Mouse (Mus musculus): ENCODE results near the gene Kcnmb2.

Gene Kcnmb2

GRCm38 (mm10) chr3:32012205-32012931 lies 110.1 kb downstream of the Kcnmb2 start:
- no peak for DNase-seq (ENCODE audit: low spot score in 2 of 2)

- DNase-seq (ENCODE audit: low spot score in 2 of 2), result peak in 1 of 2 experiments; percentile 13
Measured at GRCm38 (mm10) chr3:32020981-32021380, 118.7 kb downstream of the Kcnmb2 start.

GRCm38 (mm10) chr3:32029375-32030050 lies 127.2 kb downstream of the Kcnmb2 start:
- DNase-seq (ENCODE audit: low spot score in 2 of 2), result no peak

DNA sequence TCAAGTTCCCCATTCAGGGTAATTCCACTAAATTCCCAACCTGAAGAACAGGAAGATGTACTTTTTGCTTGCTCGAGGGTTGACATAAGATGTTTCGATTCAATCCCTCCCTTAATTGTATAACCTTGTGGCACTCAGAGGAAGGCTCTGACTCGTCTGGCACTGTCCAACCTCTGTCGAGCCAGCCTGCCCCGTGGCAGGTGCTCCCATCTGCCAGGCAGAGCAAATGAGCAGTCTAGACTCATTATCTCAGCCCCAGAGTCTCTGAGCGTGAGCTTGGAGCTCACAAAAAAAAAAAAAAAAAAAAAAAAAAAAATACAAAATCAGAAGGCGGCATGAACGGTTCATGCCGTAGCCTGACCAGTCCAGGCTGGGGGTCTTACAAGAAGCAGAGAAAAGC lies 130.1 kb downstream of the Kcnmb2 start:
- DNase-seq (ENCODE audit: low spot score in 2 of 2), result no peak

DNA sequence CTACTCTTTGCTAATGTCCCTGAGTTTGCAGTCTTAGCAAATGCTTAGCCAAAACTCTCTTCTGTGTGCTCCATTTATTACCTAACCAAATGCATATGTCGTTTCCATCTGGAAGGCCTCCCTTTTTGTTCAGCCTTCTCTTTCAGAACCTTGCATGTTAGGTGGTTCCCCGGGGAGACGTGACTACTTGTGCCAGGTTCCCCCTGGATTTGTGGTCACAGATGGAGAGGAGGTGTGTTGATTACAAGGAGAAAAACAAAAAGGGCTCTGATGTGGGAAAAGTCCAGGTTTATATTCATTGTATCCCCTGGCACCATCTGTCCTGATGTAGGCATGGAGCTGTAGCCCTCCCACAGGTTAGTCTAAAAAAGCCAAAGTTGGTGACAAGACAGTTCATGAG lies 141.5 kb downstream of the Kcnmb2 start:
- DNase-seq (ENCODE audit: low spot score in 2 of 2), result peak; percentile 57 to 70

DNA sequence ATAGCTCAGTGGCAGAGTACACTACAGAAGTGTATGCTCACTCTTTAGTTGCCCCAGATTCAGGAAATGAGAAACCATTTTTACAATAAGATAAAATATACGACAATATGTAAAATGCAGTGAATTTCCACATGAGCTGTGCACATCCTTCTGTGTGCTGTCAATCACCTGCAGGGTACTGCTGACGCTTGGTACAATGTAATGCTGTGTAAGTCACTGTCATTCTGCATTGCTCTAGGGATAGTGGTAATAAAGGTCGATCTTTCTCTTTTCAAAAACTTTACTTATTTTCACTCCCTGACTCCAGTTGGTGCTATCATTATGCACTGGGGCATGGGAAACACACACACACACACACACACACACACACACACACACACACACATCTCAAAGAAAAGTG lies 146.5 kb downstream of the Kcnmb2 start:
- no peak for DNase-seq (ENCODE audit: low spot score in 2 of 2)

- no peak for DNase-seq (ENCODE audit: low spot score in 2 of 2)
Measured at GRCm38 (mm10) chr3:32052596-32052995, 150.3 kb downstream of the Kcnmb2 start.

- DNase-seq (ENCODE audit: low spot score in 2 of 2), result no peak
Measured at GRCm38 (mm10) chr3:32053610-32054241, 151.4 kb downstream of the Kcnmb2 start.

DNA sequence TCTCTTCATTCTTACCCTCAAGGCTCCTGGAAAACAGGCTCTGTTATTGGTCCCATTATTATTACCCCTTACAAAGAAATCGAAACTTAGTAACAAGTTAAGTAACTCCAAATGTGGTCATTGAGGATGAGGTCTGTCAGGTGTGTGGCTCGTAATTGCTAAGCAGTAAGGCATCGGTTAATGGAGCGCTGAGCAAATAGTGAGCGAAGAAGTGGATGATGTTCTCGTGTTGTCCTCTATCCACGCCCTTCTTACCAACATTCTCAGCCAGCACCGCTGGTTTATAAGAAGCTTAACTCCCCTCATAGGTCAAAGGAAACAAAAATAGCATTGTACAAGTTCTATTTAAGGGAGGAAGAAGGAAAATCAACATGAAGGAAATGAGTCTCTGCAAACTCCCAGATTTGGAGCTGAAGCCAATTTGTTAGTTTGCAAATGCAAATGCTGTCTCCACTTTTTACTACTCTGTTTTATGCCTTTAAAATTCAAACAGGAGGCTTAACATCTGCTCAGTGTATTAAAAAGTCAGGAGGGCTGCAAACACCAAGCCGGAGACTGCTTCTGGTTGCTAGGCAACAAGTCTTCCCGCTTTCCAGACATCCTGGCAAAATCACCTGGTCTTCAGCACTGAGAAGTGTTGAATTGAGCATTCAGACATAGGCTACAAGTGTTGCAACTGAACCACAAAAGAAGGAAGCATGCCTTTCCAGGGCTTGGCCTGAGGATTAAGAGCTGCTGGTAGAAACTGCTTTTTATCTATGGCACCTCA lies 157.8 kb downstream of the Kcnmb2 start:
- peak; percentile 39 to 47 for DNase-seq (ENCODE audit: low spot score in 2 of 2)

DNA sequence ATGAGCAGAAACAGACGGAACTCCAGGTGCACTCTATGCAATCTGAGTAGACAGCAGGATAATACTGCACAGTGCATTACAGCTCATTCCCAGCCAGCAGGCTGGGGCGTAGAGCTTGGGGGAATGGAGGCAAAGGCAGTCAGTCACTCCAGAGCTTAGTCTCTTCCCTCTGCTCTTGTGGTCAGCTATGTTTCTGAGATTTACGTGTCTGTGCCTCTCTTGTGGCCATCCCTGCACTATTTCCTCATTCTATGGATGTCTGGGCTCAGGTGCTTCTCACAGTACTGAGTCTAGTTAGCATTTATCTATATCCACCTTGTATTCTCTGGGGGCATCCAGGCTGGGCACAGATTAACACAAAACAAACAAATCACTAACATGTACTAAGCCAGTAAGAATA lies 160.4 kb downstream of the Kcnmb2 start:
- no peak for DNase-seq (ENCODE audit: low spot score in 2 of 2)

GRCm38 (mm10) chr3:32063312-32063711 lies 161.0 kb downstream of the Kcnmb2 start:
- no peak for DNase-seq (ENCODE audit: low spot score in 2 of 2)

- peak in 1 of 2 experiments; percentile 4 for DNase-seq (ENCODE audit: low spot score in 2 of 2)
Measured at GRCm38 (mm10) chr3:32067004-32067935, 165.0 kb downstream of the Kcnmb2 start.

GRCm38 (mm10) chr3:32073881-32074280 lies 171.6 kb downstream of the Kcnmb2 start:
- peak in 1 of 2 experiments; percentile 44 for DNase-seq (ENCODE audit: low spot score in 2 of 2)

DNA sequence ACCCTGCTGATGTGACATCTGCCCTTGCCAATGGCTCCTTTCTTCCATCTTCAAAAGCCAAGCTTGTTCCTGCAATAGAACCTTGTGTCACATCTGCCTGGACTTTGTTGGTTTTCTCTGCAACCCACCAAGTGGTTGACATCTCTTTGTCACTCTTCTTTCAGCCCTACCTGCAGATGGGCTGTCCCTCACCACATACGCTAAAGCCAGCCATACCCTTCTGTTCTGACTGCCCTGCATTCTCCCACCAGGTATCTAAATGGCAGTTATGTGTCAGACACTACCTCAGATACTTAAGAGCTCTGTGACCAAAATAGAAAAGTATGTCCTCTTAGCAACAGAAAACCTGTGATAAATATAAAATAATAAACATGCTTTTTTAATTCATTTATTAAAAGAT lies 186.5 kb downstream of the Kcnmb2 start:
- DNase-seq (ENCODE audit: low spot score in 2 of 2), result no peak

GRCm38 (mm10) chr3:32101391-32101790 lies 199.1 kb downstream of the Kcnmb2 start:
- DNase-seq (ENCODE audit: low spot score in 2 of 2), result no peak

DNA sequence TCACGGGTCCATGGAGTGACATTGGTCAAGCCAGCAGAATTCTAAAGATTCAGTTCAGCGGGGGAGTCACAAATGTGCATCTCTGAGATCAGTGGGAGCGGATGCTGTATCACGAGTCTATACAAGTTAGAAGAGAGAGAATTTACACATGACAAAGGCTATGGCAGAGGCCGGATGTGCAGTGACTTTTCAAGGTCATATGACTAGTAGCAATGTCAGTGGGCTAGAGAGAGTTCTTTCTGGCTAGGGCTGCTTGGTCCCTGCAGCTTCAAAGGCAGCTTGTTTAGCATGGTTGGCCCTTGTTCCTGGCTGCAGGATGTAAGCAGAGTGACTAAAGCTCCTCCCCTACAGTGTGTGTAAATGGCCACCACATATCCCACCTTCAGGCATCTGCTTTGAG lies 217.5 kb downstream of the Kcnmb2 start:
- DNase-seq (ENCODE audit: low spot score in 2 of 2), result no peak

DNA sequence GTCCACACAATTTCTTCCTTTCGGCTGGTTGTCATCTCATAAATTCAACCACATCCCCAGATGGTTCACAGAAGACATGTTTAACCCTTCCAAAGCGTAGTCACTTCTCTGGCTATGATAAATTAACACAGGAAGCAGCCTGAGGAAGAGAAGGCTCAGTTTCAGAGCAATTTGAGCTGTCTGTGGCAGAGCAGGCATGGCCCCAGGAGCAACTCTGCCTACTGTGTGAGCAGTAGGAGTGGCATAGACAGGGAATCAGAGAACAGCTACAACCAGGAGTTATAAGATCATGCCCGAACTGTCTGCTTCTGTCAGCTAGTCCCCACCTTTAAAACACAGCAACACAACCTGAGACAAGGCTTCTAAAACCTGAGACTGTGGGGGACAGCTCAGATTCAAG lies 219.4 kb downstream of the Kcnmb2 start:
- DNase-seq (ENCODE audit: low spot score in 2 of 2), result no peak

- no peak for DNase-seq (ENCODE audit: low spot score in 2 of 2)
Measured at GRCm38 (mm10) chr3:32125431-32125830, 223.1 kb downstream of the Kcnmb2 start.

DNA sequence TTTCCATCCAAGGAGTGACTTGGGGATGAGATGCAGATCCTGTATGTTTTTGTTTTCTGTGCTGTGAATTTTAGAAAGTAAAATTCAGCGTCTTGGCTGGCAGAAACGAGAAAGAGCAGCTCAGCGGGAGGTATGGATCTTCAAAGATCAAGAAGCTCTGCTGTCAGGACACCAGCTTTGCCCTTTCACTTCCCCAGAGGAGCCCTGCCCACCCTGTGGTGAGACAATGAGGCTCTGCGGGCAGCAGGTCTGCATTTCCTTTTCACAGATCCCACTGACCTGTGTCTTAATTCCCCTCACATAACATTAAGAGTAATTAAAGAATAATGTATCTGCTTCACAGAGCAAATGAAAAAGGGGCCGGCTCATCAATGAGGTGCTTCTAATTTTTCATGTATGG lies 226.1 kb downstream of the Kcnmb2 start:
- no peak for DNase-seq (ENCODE audit: low spot score in 2 of 2)

DNA sequence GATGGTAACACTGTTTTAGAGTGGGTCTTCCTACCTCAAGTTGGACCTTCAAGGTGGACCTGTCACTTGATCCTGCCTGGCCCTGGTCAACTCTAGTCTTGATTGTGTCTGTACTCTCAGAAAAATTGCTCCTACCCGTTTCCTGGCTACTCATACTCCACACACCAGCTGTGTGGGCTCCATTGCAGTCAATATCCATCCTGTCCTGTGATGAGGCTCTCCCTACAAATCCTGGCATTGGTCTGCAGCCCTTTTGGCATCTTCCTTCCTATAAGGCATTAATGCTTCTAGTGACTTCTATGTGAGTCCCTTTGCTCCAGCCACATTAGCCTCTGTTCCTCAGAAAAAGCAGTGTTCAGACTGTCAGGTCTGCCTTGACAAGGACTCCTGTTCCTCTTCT lies 228.4 kb downstream of the Kcnmb2 start:
- DNase-seq (ENCODE audit: low spot score in 2 of 2), result no peak

GRCm38 (mm10) chr3:32132395-32133004 lies 230.2 kb downstream of the Kcnmb2 start:
- no peak for DNase-seq (ENCODE audit: low spot score in 2 of 2)

All from right cerebral cortex, adult 2 months (tissue).